Mouse (Mus musculus): Measurements from ENCODE around the gene Rassf5. TPM values are rescaled to one million over a fixed set of nuclear protein-coding genes. Genes with fewer than 3 reads are reported as not detected.
A peak's percentile ranks its signal among the peaks of the same experiment; 100 is the strongest.

Rassf5 gene
- total RNA-seq (2014; fragmentation: Nextera tagmentation) (48.5 and 59.1 TPM in 2 replicates), total RNA-seq (2017) (48.9 and 52.7 TPM in 2 replicates)

GRCm38 (mm10) chr1:131245089-131245856, at the start of gene Rassf5:
Rassf5 (minus strand) TSS chr1:131245258.
- ATAC-seq (replicated peaks; ENCODE audit: poor library complexity, severe bottlenecking) = peak; percentile 44

GRCm38 (mm10) chr1:131293922-131294250, 48.8 kb upstream of the Rassf5 start:
- no peak for ATAC-seq (replicated peaks; ENCODE audit: poor library complexity, severe bottlenecking)

GRCm38 (mm10) chr1:131293221-131293921, 48.3 kb upstream of the Rassf5 start:
- ATAC-seq (replicated peaks; ENCODE audit: poor library complexity, severe bottlenecking) = no peak

- ATAC-seq (replicated peaks; ENCODE audit: poor library complexity, severe bottlenecking) = 0 out of 2 replicates have a peak, but pooled peaks have one; percentile 25
Observed at GRCm38 (mm10) chr1:131290648-131291047, 45.6 kb upstream of the Rassf5 start.

GRCm38 (mm10) chr1:131288938-131289337, 43.9 kb upstream of the Rassf5 start:
- ATAC-seq (replicated peaks; ENCODE audit: poor library complexity, severe bottlenecking) = no peak

- ATAC-seq (replicated peaks; ENCODE audit: poor library complexity, severe bottlenecking) = peak; percentile 61
Observed at GRCm38 (mm10) chr1:131287267-131287666, 42.2 kb upstream of the Rassf5 start.

GRCm38 (mm10) chr1:131286803-131287202, 41.7 kb upstream of the Rassf5 start:
- ATAC-seq (replicated peaks; ENCODE audit: poor library complexity, severe bottlenecking) = peak; percentile 78

- ATAC-seq (replicated peaks; ENCODE audit: poor library complexity, severe bottlenecking) = no peak
Observed at GRCm38 (mm10) chr1:131284616-131285015, 39.6 kb upstream of the Rassf5 start.

- ATAC-seq (replicated peaks; ENCODE audit: poor library complexity, severe bottlenecking) = no peak
Observed at GRCm38 (mm10) chr1:131284167-131284566, 39.1 kb upstream of the Rassf5 start.

- ATAC-seq (replicated peaks; ENCODE audit: poor library complexity, severe bottlenecking) = no peak
Observed at GRCm38 (mm10) chr1:131281731-131282130, 36.7 kb upstream of the Rassf5 start.

- ATAC-seq (replicated peaks; ENCODE audit: poor library complexity, severe bottlenecking) = no peak
Observed at GRCm38 (mm10) chr1:131280280-131280679, 35.2 kb upstream of the Rassf5 start.

GRCm38 (mm10) chr1:131279456-131279776, 34.4 kb upstream of the Rassf5 start, which contains the start of gene Ikbke:
Ikbke (minus strand) TSS chr1:131279606.
- ATAC-seq (replicated peaks; ENCODE audit: poor library complexity, severe bottlenecking) = peak; percentile 13; the same call in 1 of the 2 replicates

- ATAC-seq (replicated peaks; ENCODE audit: poor library complexity, severe bottlenecking) = no peak
Observed at GRCm38 (mm10) chr1:131278606-131279455, 33.8 kb upstream of the Rassf5 start.

- ATAC-seq (replicated peaks; ENCODE audit: poor library complexity, severe bottlenecking) = peak; percentile 80
Observed at GRCm38 (mm10) chr1:131276831-131277230, 31.8 kb upstream of the Rassf5 start.

- no peak for ATAC-seq (replicated peaks; ENCODE audit: poor library complexity, severe bottlenecking)
Observed at GRCm38 (mm10) chr1:131275577-131275976, 30.5 kb upstream of the Rassf5 start.

GRCm38 (mm10) chr1:131274725-131275539, 29.9 kb upstream of the Rassf5 start:
- ATAC-seq (replicated peaks; ENCODE audit: poor library complexity, severe bottlenecking) = no peak

GRCm38 (mm10) chr1:131269797-131270578, 24.9 kb upstream of the Rassf5 start:
- ATAC-seq (replicated peaks; ENCODE audit: poor library complexity, severe bottlenecking) = peak; percentile 74

GRCm38 (mm10) chr1:131268776-131269175, 23.7 kb upstream of the Rassf5 start:
- ATAC-seq (replicated peaks; ENCODE audit: poor library complexity, severe bottlenecking) = no peak

- ATAC-seq (replicated peaks; ENCODE audit: poor library complexity, severe bottlenecking) = no peak
Observed at GRCm38 (mm10) chr1:131263905-131264304, 18.8 kb upstream of the Rassf5 start.

All from granulocyte monocyte progenitor cell, adult 5-6 weeks (primary cell).